Mouse (Mus musculus): ENCODE results near the gene Prex1.

DNA sequence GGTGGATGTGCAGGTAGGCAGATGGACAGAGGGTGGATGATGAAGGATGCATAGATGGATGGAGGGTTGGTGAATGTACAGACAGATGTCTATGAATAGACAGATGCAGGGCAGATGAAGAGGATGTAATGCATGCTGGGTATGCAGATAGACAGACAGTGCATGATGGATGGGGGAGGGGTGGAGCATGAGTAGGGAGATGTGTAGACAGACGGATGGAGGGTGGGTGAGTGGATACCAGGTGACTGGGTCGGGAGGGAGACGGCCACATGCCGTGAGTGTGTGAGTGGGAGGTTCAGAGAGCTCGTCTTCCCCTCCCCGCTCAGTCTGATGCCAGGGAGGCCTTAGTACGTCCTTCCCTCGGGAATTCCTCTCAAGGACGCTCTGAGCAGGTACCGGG is 134.3 kb downstream of the Prex1 start:
- TF ChIP-seq CTCF (IDR thresholded peaks at IDR 0.05; ENCODE audit: low read depth, low read length) (no peak), GATA2 (IDR thresholded peaks at IDR 0.05; ENCODE audit: borderline replicate concordance, low read depth, low read length) (no peak), GATA1 (IDR thresholded peaks at IDR 0.05; ENCODE audit: borderline replicate concordance, low read length) (no peak), TAL1 (conservative IDR thresholded peaks at IDR 0.05; ENCODE audit: low read depth, low read length) (no peak), POLR2AphosphoS5 (IDR thresholded peaks at IDR 0.05; ENCODE audit: insufficient replicate concordance, low read depth, low read length) (no peak)
